Mouse (Mus musculus) heart, embryonic 13.5 days (tissue): ENCODE results near the gene 9930022D16Rik. TPM values are rescaled to one million over a fixed set of nuclear protein-coding genes. Genes with fewer than 3 reads are reported as not detected.

Source experiments
- ATAC-seq: fragments of 200-750 bp; cut with Nextera tagmentation; 2 replicates; pipeline ENCODE4 v1.8.0; 2017; ENCODE audit warnings: moderate TSS enrichment; ENCODE audit not compliant: insufficient number of reproducible peaks, low FRiP score, low TSS enrichment; ENCODE audit errors: extremely low read depth
- H3K27ac ChIP-seq: fragments of 300-500 bp; sonication (generic); replicated peaks from 2 replicates; pipeline ENCODE4 v1.5.1; 2015; ENCODE audit warnings: moderate library complexity, mild to moderate bottlenecking, inconsistent platforms
- H3K27me3 ChIP-seq: fragments of 300-500 bp; sonication (generic); replicated peaks from 2 replicates; pipeline ENCODE4 v1.6.1; 2015; ENCODE audit warnings: mild to moderate bottlenecking, inconsistent platforms
- H3K36me3 ChIP-seq: fragments of 300-500 bp; sonication (generic); 2 replicates; pipeline ENCODE4 v1.6.1; 2015; ENCODE audit warnings: mild to moderate bottlenecking, inconsistent platforms
- H3K4me1 ChIP-seq: fragments of 300-500 bp; sonication (generic); 2 replicates; pipeline ENCODE4 v1.6.1; 2015; ENCODE audit warnings: inconsistent platforms
- H3K4me2 ChIP-seq: fragments of 300-500 bp; sonication (generic); 2 replicates; pipeline ENCODE4 v1.6.1; 2015; ENCODE audit warnings: inconsistent platforms, mild to moderate bottlenecking, moderate library complexity
- H3K4me3 ChIP-seq: fragments of 300-500 bp; sonication (generic); 2 replicates; pipeline ENCODE4 v1.5.1; 2015; ENCODE audit warnings: moderate library complexity, mild to moderate bottlenecking, inconsistent platforms
- H3K9ac ChIP-seq: fragments of 300-500 bp; sonication (generic); 2 replicates; pipeline ENCODE4 v1.6.1; 2015; ENCODE audit warnings: inconsistent platforms, mild to moderate bottlenecking, moderate library complexity
- H3K9me3 ChIP-seq: fragments of 300-500 bp; sonication (generic); 2 replicates; pipeline ENCODE4 v1.6.1; 2016; ENCODE audit warnings: inconsistent platforms
- WGBS: fragments of 180-500 bp; shearing (Covaris S2); methylation state at CpG from one replicate; pipeline ENCODE4 v1.1.7; 2015; ENCODE audit warnings: mixed read lengths; 5-methylcytosine and 5-hydroxymethylcytosine counted together
- polyA plus RNA-seq: library from polyadenylated mRNA; unstranded; fragments of >200 nt; fragmentation: Nextera tagmentation; extraction: Ambion mirVana; gene quantifications from 2 replicates; pipeline ENCODE4 v1.2.1, GENCODE M21; 2015

The 9930022D16Rik gene
- polyA plus RNA-seq, 1 experiment from 2014 or later, result not detected

GRCm38 (mm10) chr11:109436889-109437288 lies 23.2 kb downstream of the 9930022D16Rik start:
- Histone ChIP-seq H3K36me3 (peaks cover 54% of the 10 kb centered on the region), H3K4me3 (no peak overlapping the region), H3K9me3 (no peaks in the 10 kb centered on the region), H3K27ac (no peak overlapping the region), H3K4me1 (peaks cover 18% of the 10 kb centered on the region), H3K9ac (no peak overlapping the region), H3K27me3 (no peaks in the 10 kb centered on the region), H3K4me2 (no peak overlapping the region)
- 61% methylated on average over 8 of the region's 8 CpGs for WGBS
- no peak for ATAC-seq

GRCm38 (mm10) chr11:109439209-109439608 lies 25.5 kb downstream of the 9930022D16Rik start:
- Histone ChIP-seq H3K27me3 (no peaks in the 10 kb centered on the region), H3K9me3 (no peaks in the 10 kb centered on the region), H3K4me3 (peak overlapping the region; percentile 72), H3K36me3 (peaks cover 39% of the 10 kb centered on the region), H3K27ac (peak overlapping the region; percentile 49), H3K9ac (peak overlapping the region; percentile 86), H3K4me2 (peak overlapping the region; percentile 93), H3K4me1 (peaks cover 18% of the 10 kb centered on the region)
- WGBS, result 14% methylated on average over 5 of the region's 5 CpGs
- ATAC-seq, result no peak

- H3K27me3 ChIP-seq, result no peaks in the 10 kb centered on the region
- peak overlapping the region; percentile 93 for H3K4me2 ChIP-seq
- 2% methylated on average over 31 of the region's 32 CpGs for WGBS
- H3K9ac ChIP-seq, result peak overlapping the region; percentile 86
- H3K27ac ChIP-seq, result peak overlapping the region; percentile 49
- H3K4me3 ChIP-seq, result peak overlapping the region; percentile 72
- peaks cover 32% of the 10 kb centered on the region for H3K36me3 ChIP-seq
- H3K4me1 ChIP-seq, result peaks cover 22% of the 10 kb centered on the region
- ATAC-seq, result no peak
- no peaks in the 10 kb centered on the region for H3K9me3 ChIP-seq
These were observed 26.2 kb downstream of the 9930022D16Rik start for GRCm38 (mm10) chr11:109439829-109440340.

GRCm38 (mm10) chr11:109440641-109441040 lies 26.9 kb downstream of the 9930022D16Rik start:
- H3K4me3 ChIP-seq, result peak overlapping the region; percentile 72
- H3K4me2 ChIP-seq, result peak overlapping the region; percentile 93
- no peaks in the 10 kb centered on the region for H3K27me3 ChIP-seq
- no peak for ATAC-seq
- H3K9ac ChIP-seq, result peak overlapping the region; percentile 86
- peaks cover 28% of the 10 kb centered on the region for H3K4me1 ChIP-seq
- no peak overlapping the region for H3K27ac ChIP-seq
- WGBS, result 49% methylated on average over 4 of the region's 4 CpGs
- H3K9me3 ChIP-seq, result no peaks in the 10 kb centered on the region
- H3K36me3 ChIP-seq, result peaks cover 25% of the 10 kb centered on the region

- no peaks in the 10 kb centered on the region for H3K9me3 ChIP-seq
- H3K4me3 ChIP-seq, result no peak overlapping the region
- no peak overlapping the region for H3K9ac ChIP-seq
- no peak overlapping the region for H3K27ac ChIP-seq
- 54% methylated on average over 3 of the region's 3 CpGs for WGBS
- H3K36me3 ChIP-seq, result peaks cover 20% of the 10 kb centered on the region
- peak overlapping the region; percentile 93; the same call in 1 of the 2 replicates for H3K4me2 ChIP-seq
- no peak for ATAC-seq
- no peaks in the 10 kb centered on the region for H3K27me3 ChIP-seq
- peaks cover 28% of the 10 kb centered on the region for H3K4me1 ChIP-seq
These were observed 27.4 kb downstream of the 9930022D16Rik start for GRCm38 (mm10) chr11:109441119-109441518.

GRCm38 (mm10) chr11:109442166-109442730 lies 28.5 kb downstream of the 9930022D16Rik start:
- H3K4me3 ChIP-seq, result no peak overlapping the region
- no peaks in the 10 kb centered on the region for H3K27me3 ChIP-seq
- no peak overlapping the region for H3K27ac ChIP-seq
- ATAC-seq, result no peak
- 45% methylated on average over 5 of the region's 5 CpGs for WGBS
- H3K9me3 ChIP-seq, result no peaks in the 10 kb centered on the region
- no peak overlapping the region for H3K9ac ChIP-seq
- H3K4me2 ChIP-seq, result no peak overlapping the region
- peaks cover 28% of the 10 kb centered on the region for H3K4me1 ChIP-seq
- H3K36me3 ChIP-seq, result peaks cover 9% of the 10 kb centered on the region

- no peak for ATAC-seq
- Histone ChIP-seq H3K36me3 (no peaks in the 10 kb centered on the region), H3K27ac (no peak overlapping the region), H3K9ac (no peak overlapping the region), H3K4me1 (peaks cover 28% of the 10 kb centered on the region), H3K9me3 (no peaks in the 10 kb centered on the region), H3K4me2 (no peak overlapping the region), H3K27me3 (no peaks in the 10 kb centered on the region), H3K4me3 (no peak overlapping the region)
- WGBS, result 86% methylated on average over 8 of the region's 8 CpGs
These were observed 29.9 kb downstream of the 9930022D16Rik start for GRCm38 (mm10) chr11:109443468-109444263.

- ATAC-seq, result no peak
- Histone ChIP-seq H3K36me3 (no peaks in the 10 kb centered on the region), H3K4me2 (no peak overlapping the region), H3K4me1 (peaks cover 25% of the 10 kb centered on the region), H3K9ac (0 out of 2 replicates have a peak overlapping the region, but pooled peaks have one; percentile 37), H3K27me3 (no peaks in the 10 kb centered on the region), H3K4me3 (no peak overlapping the region), H3K9me3 (no peaks in the 10 kb centered on the region), H3K27ac (no peak overlapping the region)
- WGBS, result 64% methylated on average over 7 of the region's 7 CpGs
These were observed 30.9 kb downstream of the 9930022D16Rik start for GRCm38 (mm10) chr11:109444600-109444999.

- peak; percentile 53; the same call in 1 of the 2 replicates for ATAC-seq
- peak overlapping the region; percentile 37; the same call in 1 of the 2 replicates for H3K9ac ChIP-seq
- no peak overlapping the region for H3K4me3 ChIP-seq
- H3K27ac ChIP-seq, result no peak overlapping the region
- H3K9me3 ChIP-seq, result no peaks in the 10 kb centered on the region
- H3K36me3 ChIP-seq, result no peaks in the 10 kb centered on the region
- H3K4me1 ChIP-seq, result peaks cover 17% of the 10 kb centered on the region
- H3K4me2 ChIP-seq, result no peak overlapping the region
- no peaks in the 10 kb centered on the region for H3K27me3 ChIP-seq
- WGBS, result 44% methylated on average over 13 of the region's 13 CpGs
These were observed 31.8 kb downstream of the 9930022D16Rik start for GRCm38 (mm10) chr11:109445438-109446035.

- no peak overlapping the region for H3K4me2 ChIP-seq
- H3K9ac ChIP-seq, result no peak overlapping the region
- H3K36me3 ChIP-seq, result peaks cover 46% of the 10 kb centered on the region
- H3K27ac ChIP-seq, result no peak overlapping the region
- no peak overlapping the region for H3K4me3 ChIP-seq
- 81% methylated on average over 11 of the region's 11 CpGs for WGBS
- H3K9me3 ChIP-seq, result no peaks in the 10 kb centered on the region
- no peaks in the 10 kb centered on the region for H3K4me1 ChIP-seq
- H3K27me3 ChIP-seq, result no peaks in the 10 kb centered on the region
- no peak for ATAC-seq
These were observed 37.5 kb downstream of the 9930022D16Rik start for GRCm38 (mm10) chr11:109451169-109451568.

GRCm38 (mm10) chr11:109456261-109456660 lies 42.5 kb downstream of the 9930022D16Rik start:
- 90% methylated on average over 5 of the region's 5 CpGs for WGBS
- no peak overlapping the region for H3K4me3 ChIP-seq
- H3K27me3 ChIP-seq, result no peaks in the 10 kb centered on the region
- peaks cover 69% of the 10 kb centered on the region for H3K36me3 ChIP-seq
- H3K27ac ChIP-seq, result no peak overlapping the region
- no peak overlapping the region for H3K4me2 ChIP-seq
- H3K9me3 ChIP-seq, result no peaks in the 10 kb centered on the region
- H3K4me1 ChIP-seq, result peaks cover 14% of the 10 kb centered on the region
- ATAC-seq, result no peak
- no peak overlapping the region for H3K9ac ChIP-seq
